Mouse (Mus musculus): ENCODE measurements around the gene Dlgap1. TPM values are rescaled to one million over a fixed set of nuclear protein-coding genes. Genes with fewer than 3 reads are reported as not detected.

Gene Dlgap1
- polyA plus RNA-seq, 2 experiments: 4.6 to 4.7 TPM

DNA sequence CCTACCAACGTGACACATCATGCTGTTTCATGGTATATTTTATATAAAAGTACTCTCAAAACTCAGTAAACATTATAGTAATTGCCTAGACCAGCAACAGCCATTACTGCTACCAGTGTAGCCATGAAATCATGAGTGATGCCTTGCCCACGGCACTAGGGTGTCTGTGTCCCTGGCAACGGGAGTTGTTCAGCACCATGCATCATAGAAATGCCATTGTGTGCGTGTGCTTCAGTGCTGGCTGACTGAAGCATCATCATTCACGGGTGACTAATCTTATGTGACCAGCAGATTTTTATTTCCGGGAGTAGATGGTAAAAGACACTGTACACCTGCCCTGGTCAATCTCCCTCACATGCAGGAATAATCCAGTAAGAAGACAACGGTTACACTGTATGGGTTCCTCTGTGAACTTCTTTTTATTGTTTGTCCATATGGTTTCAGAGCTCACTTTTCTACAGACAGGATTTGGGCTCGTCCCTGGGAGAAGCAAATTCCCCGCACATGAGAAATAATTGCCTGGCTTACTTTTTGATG is 203.7 kb downstream of the Dlgap1 start:
- H3K27me3 ChIP-seq (ENCODE audit: control insufficient read depth, insufficient read depth, low read length): no peaks in the 10 kb centered on the region
- no peaks in the 10 kb centered on the region for H3K4me1 ChIP-seq (ENCODE audit: control insufficient read depth, insufficient read depth, low read length)
- H3K4me3 ChIP-seq (replicated peaks; ENCODE audit: low read length): no peak overlapping the region
- H3K4me2 ChIP-seq (replicated peaks; ENCODE audit: low read depth, low read length, severe bottlenecking): no peak overlapping the region
- no peaks in the 10 kb centered on the region for H3K9me3 ChIP-seq (ENCODE audit: control insufficient read depth, low read length)
- DNase-seq (ENCODE audit: low spot score) (no peak), ATAC-seq (ENCODE audit: low FRiP score, low read depth) (no peak; the same call in 1 of the 2 replicates)
- WGBS: 82% methylated on average over 9 of the region's 9 CpGs
- no peaks in the 10 kb centered on the region for H3K36me3 ChIP-seq (ENCODE audit: control insufficient read depth, insufficient read depth, low read length)
- no peak overlapping the region for H3K27ac ChIP-seq (replicated peaks; ENCODE audit: low read depth, low read length)
- H3K9ac ChIP-seq (ENCODE audit: low read depth, low read length, severe bottlenecking): no peak overlapping the region
- TF ChIP-seq POLR2A (IDR thresholded peaks at IDR 0.05; ENCODE audit: borderline replicate concordance, extremely low read depth, insufficient read depth, insufficient read length): no peak

DNA sequence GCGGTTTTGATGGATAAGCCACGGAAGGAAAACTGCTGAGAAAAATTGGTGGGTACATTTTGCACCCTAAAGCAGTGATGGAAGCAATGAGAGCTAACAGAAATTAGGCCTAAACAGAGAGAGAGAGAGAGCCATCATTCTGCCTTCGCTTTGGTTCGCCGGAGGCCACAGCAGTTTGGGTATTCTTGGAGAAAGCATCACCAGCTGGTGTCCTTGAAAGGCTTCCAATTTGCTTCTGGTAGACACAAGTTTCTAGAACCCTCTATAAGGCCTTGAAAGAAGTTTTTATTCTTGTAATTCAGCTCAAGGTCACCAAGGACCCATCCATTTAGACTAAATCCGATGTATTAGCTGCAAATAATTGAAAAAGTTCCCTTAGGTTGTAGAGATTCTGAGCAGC is 205.0 kb downstream of the Dlgap1 start:
- Histone ChIP-seq H3K27me3 (ENCODE audit: control insufficient read depth, insufficient read depth, low read length) (no peaks in the 10 kb centered on the region), H3K27ac (replicated peaks; ENCODE audit: low read depth, low read length) (no peak overlapping the region), H3K36me3 (ENCODE audit: control insufficient read depth, insufficient read depth, low read length) (no peaks in the 10 kb centered on the region), H3K4me1 (ENCODE audit: control insufficient read depth, insufficient read depth, low read length) (no peaks in the 10 kb centered on the region), H3K4me3 (replicated peaks; ENCODE audit: low read length) (no peak overlapping the region), H3K9ac (ENCODE audit: low read depth, low read length, severe bottlenecking) (no peak overlapping the region), H3K9me3 (ENCODE audit: control insufficient read depth, low read length) (no peaks in the 10 kb centered on the region), H3K4me2 (replicated peaks; ENCODE audit: low read depth, low read length, severe bottlenecking) (no peak overlapping the region)
- no peak for DNase-seq (ENCODE audit: low spot score)
- no peak for TF ChIP-seq POLR2A (IDR thresholded peaks at IDR 0.05; ENCODE audit: borderline replicate concordance, extremely low read depth, insufficient read depth, insufficient read length)
- no peak for ATAC-seq (ENCODE audit: low FRiP score, low read depth)
- WGBS: 88% methylated on average over 6 of the region's 6 CpGs

GRCm38 (mm10) chr17:70191228-70191627 is 222.4 kb downstream of the Dlgap1 start:
- H3K9ac ChIP-seq (ENCODE audit: low read depth, low read length, severe bottlenecking): no peak overlapping the region
- ATAC-seq (ENCODE audit: low FRiP score, low read depth) (peak; percentile 44; the same call in 1 of the 2 replicates), DNase-seq (ENCODE audit: low spot score) (no peak)
- no peak overlapping the region for H3K27ac ChIP-seq (replicated peaks; ENCODE audit: low read depth, low read length)
- H3K4me3 ChIP-seq (replicated peaks; ENCODE audit: low read length): no peak overlapping the region
- TF ChIP-seq POLR2A (IDR thresholded peaks at IDR 0.05; ENCODE audit: borderline replicate concordance, extremely low read depth, insufficient read depth, insufficient read length): no peak
- H3K9me3 ChIP-seq (ENCODE audit: control insufficient read depth, low read length): no peaks in the 10 kb centered on the region
- WGBS: 46% methylated on average over 6 of the region's 6 CpGs
- 0 out of 2 replicates have a peak, but pooled peaks cover 2% of the 10 kb centered on the region for H3K4me1 ChIP-seq (ENCODE audit: control insufficient read depth, insufficient read depth, low read length)
- no peak overlapping the region for H3K4me2 ChIP-seq (replicated peaks; ENCODE audit: low read depth, low read length, severe bottlenecking)
- H3K36me3 ChIP-seq (ENCODE audit: control insufficient read depth, insufficient read depth, low read length): no peaks in the 10 kb centered on the region
- no peaks in the 10 kb centered on the region for H3K27me3 ChIP-seq (ENCODE audit: control insufficient read depth, insufficient read depth, low read length)

- WGBS: 52% methylated on average over 3 of the region's 3 CpGs
- DNase-seq (ENCODE audit: low spot score) (no peak), ATAC-seq (ENCODE audit: low FRiP score, low read depth) (no peak)
- Histone ChIP-seq H3K27ac (replicated peaks; ENCODE audit: low read depth, low read length) (no peak overlapping the region), H3K27me3 (ENCODE audit: control insufficient read depth, insufficient read depth, low read length) (no peaks in the 10 kb centered on the region), H3K4me3 (replicated peaks; ENCODE audit: low read length) (no peak overlapping the region), H3K4me1 (ENCODE audit: control insufficient read depth, insufficient read depth, low read length) (no peaks in the 10 kb centered on the region), H3K9me3 (ENCODE audit: control insufficient read depth, low read length) (no peaks in the 10 kb centered on the region), H3K4me2 (replicated peaks; ENCODE audit: low read depth, low read length, severe bottlenecking) (no peak overlapping the region), H3K9ac (ENCODE audit: low read depth, low read length, severe bottlenecking) (no peak overlapping the region), H3K36me3 (ENCODE audit: control insufficient read depth, insufficient read depth, low read length) (no peaks in the 10 kb centered on the region)
- TF ChIP-seq POLR2A (IDR thresholded peaks at IDR 0.05; ENCODE audit: borderline replicate concordance, extremely low read depth, insufficient read depth, insufficient read length): no peak
Observed at GRCm38 (mm10) chr17:70222891-70223290, 254.0 kb downstream of the Dlgap1 start.

DNA sequence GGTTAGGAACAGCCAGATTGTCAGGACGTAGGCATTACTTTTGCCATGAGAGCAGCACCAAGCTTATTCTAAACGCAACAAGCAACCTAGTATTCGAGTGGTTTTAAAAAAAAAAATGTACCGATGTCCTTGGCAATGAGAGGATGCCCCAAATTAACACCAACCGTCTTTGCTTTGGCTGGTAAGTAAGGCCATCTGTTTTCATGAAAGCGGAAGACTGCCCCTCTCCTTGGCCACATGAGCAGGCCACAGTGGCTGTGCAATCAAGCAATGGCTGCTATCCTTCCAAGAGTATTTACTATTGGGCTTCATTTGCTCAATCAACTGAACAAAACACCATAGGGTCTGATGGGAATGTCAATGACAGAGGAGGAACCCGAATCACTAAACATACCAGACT is 278.5 kb downstream of the Dlgap1 start:
- DNase-seq (ENCODE audit: low spot score): no peak
- no peak for TF ChIP-seq POLR2A (IDR thresholded peaks at IDR 0.05; ENCODE audit: borderline replicate concordance, extremely low read depth, insufficient read depth, insufficient read length)
- Histone ChIP-seq H3K9me3 (ENCODE audit: control insufficient read depth, low read length) (no peaks in the 10 kb centered on the region), H3K4me3 (replicated peaks; ENCODE audit: low read length) (no peak overlapping the region), H3K36me3 (ENCODE audit: control insufficient read depth, insufficient read depth, low read length) (no peaks in the 10 kb centered on the region), H3K4me2 (replicated peaks; ENCODE audit: low read depth, low read length, severe bottlenecking) (no peak overlapping the region), H3K4me1 (ENCODE audit: control insufficient read depth, insufficient read depth, low read length) (no peaks in the 10 kb centered on the region), H3K27ac (replicated peaks; ENCODE audit: low read depth, low read length) (no peak overlapping the region), H3K9ac (ENCODE audit: low read depth, low read length, severe bottlenecking) (no peak overlapping the region), H3K27me3 (ENCODE audit: control insufficient read depth, insufficient read depth, low read length) (no peaks in the 10 kb centered on the region)
- no peak for ATAC-seq (ENCODE audit: low FRiP score, low read depth)
- WGBS: 57% methylated on average over 7 of the region's 7 CpGs

DNA sequence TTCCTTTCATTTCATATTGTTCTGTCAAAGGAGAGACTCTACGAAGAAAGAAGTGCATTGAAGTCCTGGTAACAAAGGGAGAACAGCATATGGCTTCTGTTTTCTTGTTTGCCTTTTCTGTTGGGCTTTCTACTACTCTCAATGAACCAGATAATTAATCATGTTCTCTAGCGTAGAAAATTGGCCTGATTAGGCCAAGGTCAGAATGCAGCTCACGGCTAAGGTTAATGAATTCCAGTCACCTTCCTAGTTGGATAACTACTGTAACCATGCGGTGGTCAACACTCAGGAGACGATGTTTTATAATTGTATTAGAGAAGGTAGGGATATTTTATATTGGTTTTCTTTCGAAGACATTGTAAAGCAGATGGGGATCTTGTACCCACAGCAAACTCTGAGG is 279.4 kb downstream of the Dlgap1 start:
- Histone ChIP-seq H3K27me3 (ENCODE audit: control insufficient read depth, insufficient read depth, low read length) (no peaks in the 10 kb centered on the region), H3K36me3 (ENCODE audit: control insufficient read depth, insufficient read depth, low read length) (no peaks in the 10 kb centered on the region), H3K9ac (ENCODE audit: low read depth, low read length, severe bottlenecking) (no peak overlapping the region), H3K27ac (replicated peaks; ENCODE audit: low read depth, low read length) (no peak overlapping the region), H3K9me3 (ENCODE audit: control insufficient read depth, low read length) (no peaks in the 10 kb centered on the region), H3K4me1 (ENCODE audit: control insufficient read depth, insufficient read depth, low read length) (no peaks in the 10 kb centered on the region), H3K4me2 (replicated peaks; ENCODE audit: low read depth, low read length, severe bottlenecking) (no peak overlapping the region), H3K4me3 (replicated peaks; ENCODE audit: low read length) (no peak overlapping the region)
- WGBS: 37% methylated on average over 6 of the region's 6 CpGs
- ATAC-seq (ENCODE audit: low FRiP score, low read depth): no peak
- DNase-seq (ENCODE audit: low spot score): no peak
- no peak for TF ChIP-seq POLR2A (IDR thresholded peaks at IDR 0.05; ENCODE audit: borderline replicate concordance, extremely low read depth, insufficient read depth, insufficient read length)
